Mouse (Mus musculus): Measurements from ENCODE around the gene Them5. TPM values are rescaled to one million over a fixed set of nuclear protein-coding genes. Genes with fewer than 3 reads are reported as not detected.
A peak's percentile ranks its signal among the peaks of the same experiment; 100 is the strongest.

Them5 gene
- total and polyA plus RNA-seq, 3 experiments, result 0.11 TPM; not detected in 2

DNA sequence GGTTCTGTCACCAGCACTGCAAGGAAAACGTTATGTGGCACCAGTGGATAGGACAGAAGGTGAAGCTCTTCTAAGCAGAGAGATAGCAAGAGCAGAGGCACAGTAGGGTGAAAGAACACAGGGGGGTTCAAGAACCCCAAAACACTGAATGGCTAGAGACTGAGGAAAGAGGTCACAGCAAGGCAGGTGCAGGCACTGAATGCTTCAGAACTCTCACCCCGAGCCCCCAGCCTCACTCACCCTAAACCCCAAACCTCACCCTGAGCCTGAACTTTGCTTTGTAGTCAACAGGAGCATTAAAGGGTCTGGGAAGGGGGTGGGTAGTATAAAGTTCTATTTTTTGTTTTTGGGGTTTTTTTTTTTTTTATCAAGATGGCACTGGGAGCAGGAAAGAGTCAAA is 6.2 kb downstream of the Them5 start:
- no peak for TF ChIP-seq POLR2AphosphoS5 (IDR thresholded peaks at IDR 0.05; ENCODE audit: insufficient replicate concordance, low read depth, low read length)
- no peak for TF ChIP-seq GATA2 (IDR thresholded peaks at IDR 0.05; ENCODE audit: borderline replicate concordance, low read depth, low read length)
- no peak for TF ChIP-seq GATA1 (IDR thresholded peaks at IDR 0.05; ENCODE audit: borderline replicate concordance, low read length)
- TF ChIP-seq CTCF (IDR thresholded peaks at IDR 0.05; ENCODE audit: low read depth, low read length), result no peak
- no peak for TF ChIP-seq TAL1 (conservative IDR thresholded peaks at IDR 0.05; ENCODE audit: low read depth, low read length)
- H3K4me3 ChIP-seq (ENCODE audit: low read depth, low read length), result no peak overlapping the region
- H3K36me3 ChIP-seq (replicated peaks), result no peaks in the 10 kb centered on the region
- no peak for ATAC-seq (ENCODE audit: extremely low read depth, insufficient number of reproducible peaks, low FRiP score, poor library complexity, severe bottlenecking)
- no peaks in the 10 kb centered on the region for H3K4me1 ChIP-seq (ENCODE audit: insufficient read depth, low read depth, low read length)
- no peak for DNase-seq (ENCODE audit: low spot score)
- H3K27me3 ChIP-seq (ENCODE audit: insufficient read depth, low read length), result no peaks in the 10 kb centered on the region; the same call in 1 of the 2 replicates
- no peaks in the 10 kb centered on the region for H3K9me3 ChIP-seq (replicated peaks)

DNA sequence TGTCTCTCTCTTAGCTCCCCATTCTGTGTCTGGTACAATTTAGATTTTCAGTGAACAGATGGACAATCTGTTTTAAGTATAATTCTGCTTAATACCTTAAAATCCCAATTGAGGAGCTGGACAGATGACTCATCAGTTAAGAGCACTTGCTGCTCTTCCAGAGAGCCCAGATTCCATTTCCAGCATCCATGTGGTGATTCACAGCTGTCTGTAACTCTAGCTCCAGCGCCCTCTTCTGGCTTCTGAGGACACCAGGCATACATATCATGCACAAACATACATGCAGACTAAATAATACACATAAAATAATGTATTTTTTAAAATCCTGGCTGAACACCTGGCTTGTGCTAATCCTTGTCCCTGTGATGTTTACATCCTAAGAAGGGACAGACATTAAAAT is 18.9 kb downstream of the Them5 start:
- TF ChIP-seq GATA2 (IDR thresholded peaks at IDR 0.05; ENCODE audit: borderline replicate concordance, low read depth, low read length) (no peak), POLR2AphosphoS5 (IDR thresholded peaks at IDR 0.05; ENCODE audit: insufficient replicate concordance, low read depth, low read length) (no peak), GATA1 (IDR thresholded peaks at IDR 0.05; ENCODE audit: borderline replicate concordance, low read length) (no peak)
- DNase-seq (ENCODE audit: low spot score) (no peak), ATAC-seq (ENCODE audit: extremely low read depth, insufficient number of reproducible peaks, low FRiP score, poor library complexity, severe bottlenecking) (no peak)
- Histone ChIP-seq H3K9me3 (replicated peaks) (peaks cover 10% of the 10 kb centered on the region), H3K36me3 (replicated peaks) (no peaks in the 10 kb centered on the region), H3K27me3 (ENCODE audit: insufficient read depth, low read length) (peaks cover 6% of the 10 kb centered on the region; the same call in 1 of the 2 replicates), H3K4me3 (ENCODE audit: low read depth, low read length) (no peak overlapping the region), H3K4me1 (ENCODE audit: insufficient read depth, low read depth, low read length) (no peaks in the 10 kb centered on the region; the same call in 1 of the 2 replicates)

DNA sequence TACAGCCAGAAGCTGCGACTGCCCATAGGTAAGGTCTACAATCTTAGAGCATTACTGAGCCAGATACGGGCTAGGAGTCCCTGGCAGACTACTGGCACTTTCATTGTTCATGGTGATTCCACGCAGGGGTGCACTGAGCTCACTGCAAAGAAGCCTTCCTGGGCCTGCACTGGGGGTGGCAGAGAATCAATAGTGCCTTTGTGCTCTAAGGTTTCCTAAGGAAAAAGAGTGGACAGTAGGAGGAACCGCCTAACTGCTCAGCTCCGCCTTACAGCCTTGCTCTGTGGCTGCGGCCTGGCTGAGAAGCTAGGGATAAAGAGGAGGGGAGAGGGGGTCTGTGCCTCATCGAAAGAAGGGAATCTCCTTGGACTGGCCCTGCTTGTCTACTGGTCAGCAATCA is 20.2 kb downstream of the Them5 start, which contains the start of gene C2cd4d:
C2cd4d (plus strand) TSS at position 301 of the 400 bp plus-strand sequence.
- no peak for DNase-seq (ENCODE audit: low spot score)
- no peak within 1 kb of the TSS for H3K4me3 ChIP-seq (ENCODE audit: low read depth, low read length)
- H3K9me3 ChIP-seq (replicated peaks), result peaks cover 10% of the 10 kb centered on the region
- TF ChIP-seq POLR2AphosphoS5 (IDR thresholded peaks at IDR 0.05; ENCODE audit: insufficient replicate concordance, low read depth, low read length) (no peak), TAL1 (conservative IDR thresholded peaks at IDR 0.05; ENCODE audit: low read depth, low read length) (no peak), GATA2 (IDR thresholded peaks at IDR 0.05; ENCODE audit: borderline replicate concordance, low read depth, low read length) (no peak), GATA1 (IDR thresholded peaks at IDR 0.05; ENCODE audit: borderline replicate concordance, low read length) (no peak), CTCF (IDR thresholded peaks at IDR 0.05; ENCODE audit: low read depth, low read length) (no peak)
- H3K27me3 ChIP-seq (ENCODE audit: insufficient read depth, low read length), result peaks cover 6% of the 10 kb centered on the region; the same call in 1 of the 2 replicates
- no peak for ATAC-seq (ENCODE audit: extremely low read depth, insufficient number of reproducible peaks, low FRiP score, poor library complexity, severe bottlenecking)
- H3K4me1 ChIP-seq (ENCODE audit: insufficient read depth, low read depth, low read length), result no peaks in the 10 kb centered on the region; the same call in 1 of the 2 replicates
- H3K36me3 ChIP-seq (replicated peaks), result no peaks in the 10 kb centered on the region

DNA sequence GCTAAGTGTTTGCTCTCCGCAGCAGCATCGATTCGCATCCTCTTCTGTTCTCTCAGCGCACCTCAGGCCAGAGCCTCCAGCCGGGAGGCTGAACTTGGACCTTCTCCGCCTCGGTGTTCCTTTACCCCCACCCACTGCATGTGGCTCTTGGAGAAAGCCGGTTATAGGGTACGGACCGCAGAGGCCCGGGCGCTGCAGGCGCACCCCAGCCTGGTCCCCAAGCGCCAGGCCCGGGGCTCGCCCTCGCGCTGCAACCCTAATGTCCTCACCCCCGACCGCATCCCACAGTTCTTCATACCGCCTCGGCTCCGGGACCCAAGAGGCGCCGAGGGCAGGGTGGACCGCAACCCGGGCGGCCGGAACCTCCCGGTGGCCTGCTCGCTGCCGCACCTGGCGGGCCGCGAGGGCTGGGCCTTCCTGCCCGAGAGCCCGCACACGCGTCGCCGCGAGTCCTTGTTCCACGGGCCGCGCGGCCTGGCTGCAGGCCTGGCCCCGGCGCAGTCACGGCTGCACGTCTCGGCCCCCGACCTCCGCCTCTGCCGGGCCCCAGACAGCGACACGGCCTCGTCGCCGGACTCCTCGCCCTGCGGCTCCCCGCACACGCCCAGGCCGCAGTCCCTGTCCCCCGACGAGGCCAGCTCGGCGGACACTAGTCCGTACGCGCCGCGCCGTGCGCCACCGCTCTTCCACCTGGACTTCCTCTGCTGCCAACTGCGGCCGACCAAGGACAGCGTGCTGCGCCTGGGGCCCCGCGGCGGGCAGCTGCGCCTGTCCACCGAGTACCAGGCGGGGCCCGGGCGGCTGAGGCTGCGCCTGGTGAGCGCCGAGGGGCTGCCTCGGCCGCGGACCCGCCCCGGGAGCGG is 21.6 kb downstream of the Them5 start:
- H3K36me3 ChIP-seq (replicated peaks), result no peaks in the 10 kb centered on the region
- ATAC-seq (ENCODE audit: extremely low read depth, insufficient number of reproducible peaks, low FRiP score, poor library complexity, severe bottlenecking), result no peak
- H3K4me3 ChIP-seq (ENCODE audit: low read depth, low read length), result 0 out of 2 replicates have a peak overlapping the region, but pooled peaks have one; percentile 5
- no peak for DNase-seq (ENCODE audit: low spot score)
- peaks cover 10% of the 10 kb centered on the region for H3K9me3 ChIP-seq (replicated peaks)
- TF ChIP-seq CTCF (IDR thresholded peaks at IDR 0.05; ENCODE audit: low read depth, low read length), result no peak
- TF ChIP-seq GATA1 (IDR thresholded peaks at IDR 0.05; ENCODE audit: borderline replicate concordance, low read length), result no peak
- no peak for TF ChIP-seq TAL1 (conservative IDR thresholded peaks at IDR 0.05; ENCODE audit: low read depth, low read length)
- no peak for TF ChIP-seq GATA2 (IDR thresholded peaks at IDR 0.05; ENCODE audit: borderline replicate concordance, low read depth, low read length)
- TF ChIP-seq POLR2AphosphoS5 (IDR thresholded peaks at IDR 0.05; ENCODE audit: insufficient replicate concordance, low read depth, low read length), result no peak
- H3K27me3 ChIP-seq (ENCODE audit: insufficient read depth, low read length), result peaks cover 6% of the 10 kb centered on the region; the same call in 1 of the 2 replicates
- H3K4me1 ChIP-seq (ENCODE audit: insufficient read depth, low read depth, low read length), result peaks cover under 1% of the 10 kb centered on the region; the same call in 1 of the 2 replicates

DNA sequence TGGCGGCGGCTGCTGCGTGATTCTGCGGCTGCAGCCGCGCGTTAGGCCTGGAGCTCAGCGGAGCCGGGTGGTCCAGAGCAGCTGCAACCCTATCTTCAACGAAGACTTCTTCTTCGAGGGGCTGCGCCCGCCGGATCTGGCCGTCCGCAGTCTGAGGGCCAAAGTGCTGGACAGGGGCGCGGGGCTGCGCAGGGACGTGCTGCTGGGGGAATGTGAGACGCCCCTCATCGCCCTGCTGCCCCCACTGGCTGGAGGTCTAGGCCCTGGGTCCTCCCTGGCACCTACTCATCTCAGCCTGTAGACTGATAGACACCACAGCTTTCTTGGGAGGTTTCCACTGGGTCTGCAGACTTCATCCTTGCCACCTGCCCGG is 22.2 kb downstream of the Them5 start:
- no peak for ATAC-seq (ENCODE audit: extremely low read depth, insufficient number of reproducible peaks, low FRiP score, poor library complexity, severe bottlenecking)
- TF ChIP-seq POLR2AphosphoS5 (IDR thresholded peaks at IDR 0.05; ENCODE audit: insufficient replicate concordance, low read depth, low read length), result no peak
- no peak for TF ChIP-seq TAL1 (conservative IDR thresholded peaks at IDR 0.05; ENCODE audit: low read depth, low read length)
- TF ChIP-seq CTCF (IDR thresholded peaks at IDR 0.05; ENCODE audit: low read depth, low read length), result no peak
- TF ChIP-seq GATA2 (IDR thresholded peaks at IDR 0.05; ENCODE audit: borderline replicate concordance, low read depth, low read length), result no peak
- TF ChIP-seq GATA1 (IDR thresholded peaks at IDR 0.05; ENCODE audit: borderline replicate concordance, low read length), result no peak
- Histone ChIP-seq H3K9me3 (replicated peaks) (peaks cover 10% of the 10 kb centered on the region), H3K27me3 (ENCODE audit: insufficient read depth, low read length) (peaks cover 6% of the 10 kb centered on the region; the same call in 1 of the 2 replicates), H3K36me3 (replicated peaks) (no peaks in the 10 kb centered on the region), H3K4me1 (ENCODE audit: insufficient read depth, low read depth, low read length) (peaks cover 3% of the 10 kb centered on the region; the same call in 1 of the 2 replicates), H3K4me3 (ENCODE audit: low read depth, low read length) (no peak overlapping the region)
- no peak for DNase-seq (ENCODE audit: low spot score)

DNA sequence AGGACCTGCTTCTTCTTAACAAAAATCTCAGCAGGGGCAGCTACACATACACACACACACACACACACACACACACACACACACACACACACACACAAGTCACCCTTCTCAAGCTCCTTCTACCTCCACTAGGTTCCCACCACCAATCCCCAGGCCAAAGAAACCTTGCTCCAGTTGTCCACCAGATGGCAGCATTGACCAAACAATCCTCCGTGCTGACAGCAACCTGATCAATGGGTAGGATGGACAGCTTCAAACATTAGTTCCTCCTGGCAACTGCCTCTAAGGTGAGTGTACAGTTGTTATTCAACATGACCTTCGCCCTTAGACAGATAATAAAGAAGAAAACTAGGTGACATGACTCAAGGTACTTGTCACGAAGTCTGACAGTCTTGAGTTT is 24.9 kb downstream of the Them5 start:
- Histone ChIP-seq H3K4me3 (ENCODE audit: low read depth, low read length) (no peak overlapping the region), H3K27me3 (ENCODE audit: insufficient read depth, low read length) (peaks cover 13% of the 10 kb centered on the region), H3K9me3 (replicated peaks) (peaks cover 10% of the 10 kb centered on the region), H3K4me1 (ENCODE audit: insufficient read depth, low read depth, low read length) (peaks cover 3% of the 10 kb centered on the region; the same call in 1 of the 2 replicates), H3K36me3 (replicated peaks) (no peaks in the 10 kb centered on the region)
- TF ChIP-seq POLR2AphosphoS5 (IDR thresholded peaks at IDR 0.05; ENCODE audit: insufficient replicate concordance, low read depth, low read length) (no peak), GATA2 (IDR thresholded peaks at IDR 0.05; ENCODE audit: borderline replicate concordance, low read depth, low read length) (no peak), TAL1 (conservative IDR thresholded peaks at IDR 0.05; ENCODE audit: low read depth, low read length) (no peak), CTCF (IDR thresholded peaks at IDR 0.05; ENCODE audit: low read depth, low read length) (peak; percentile 81), GATA1 (IDR thresholded peaks at IDR 0.05; ENCODE audit: borderline replicate concordance, low read length) (no peak)
- DNase-seq (ENCODE audit: low spot score) (peak; percentile 86), ATAC-seq (ENCODE audit: extremely low read depth, insufficient number of reproducible peaks, low FRiP score, poor library complexity, severe bottlenecking) (peak; percentile 70)
